Mouse (Mus musculus) heart, adult 11 months (tissue): ENCODE results near the gene Vmn1r232.
A peak's percentile ranks its signal among the peaks of the same experiment; 100 is the strongest.

ENCODE experiments used
- DNase-seq: peaks from one replicate; pipeline ENCODE4 v3.0.0; 2022

Vmn1r232 gene

GRCm38 (mm10) chr17:20919614-20920013 is at the start of gene Vmn1r232:
Vmn1r232 (minus strand) TSS chr17:20919714.
- no peak for DNase-seq

GRCm38 (mm10) chr17:20966681-20967080 is 47.2 kb upstream of the Vmn1r232 start:
- DNase-seq = peak; percentile 61

GRCm38 (mm10) chr17:20965421-20965820 is 45.9 kb upstream of the Vmn1r232 start:
- peak; percentile 97 for DNase-seq

GRCm38 (mm10) chr17:20960386-20960785 is 40.9 kb upstream of the Vmn1r232 start:
- peak; percentile 80 for DNase-seq

GRCm38 (mm10) chr17:20946636-20947035 is 27.1 kb upstream of the Vmn1r232 start:
- no peak for DNase-seq

- DNase-seq = peak; percentile 90
Observed at GRCm38 (mm10) chr17:20946026-20946565, 26.6 kb upstream of the Vmn1r232 start.

DNA sequence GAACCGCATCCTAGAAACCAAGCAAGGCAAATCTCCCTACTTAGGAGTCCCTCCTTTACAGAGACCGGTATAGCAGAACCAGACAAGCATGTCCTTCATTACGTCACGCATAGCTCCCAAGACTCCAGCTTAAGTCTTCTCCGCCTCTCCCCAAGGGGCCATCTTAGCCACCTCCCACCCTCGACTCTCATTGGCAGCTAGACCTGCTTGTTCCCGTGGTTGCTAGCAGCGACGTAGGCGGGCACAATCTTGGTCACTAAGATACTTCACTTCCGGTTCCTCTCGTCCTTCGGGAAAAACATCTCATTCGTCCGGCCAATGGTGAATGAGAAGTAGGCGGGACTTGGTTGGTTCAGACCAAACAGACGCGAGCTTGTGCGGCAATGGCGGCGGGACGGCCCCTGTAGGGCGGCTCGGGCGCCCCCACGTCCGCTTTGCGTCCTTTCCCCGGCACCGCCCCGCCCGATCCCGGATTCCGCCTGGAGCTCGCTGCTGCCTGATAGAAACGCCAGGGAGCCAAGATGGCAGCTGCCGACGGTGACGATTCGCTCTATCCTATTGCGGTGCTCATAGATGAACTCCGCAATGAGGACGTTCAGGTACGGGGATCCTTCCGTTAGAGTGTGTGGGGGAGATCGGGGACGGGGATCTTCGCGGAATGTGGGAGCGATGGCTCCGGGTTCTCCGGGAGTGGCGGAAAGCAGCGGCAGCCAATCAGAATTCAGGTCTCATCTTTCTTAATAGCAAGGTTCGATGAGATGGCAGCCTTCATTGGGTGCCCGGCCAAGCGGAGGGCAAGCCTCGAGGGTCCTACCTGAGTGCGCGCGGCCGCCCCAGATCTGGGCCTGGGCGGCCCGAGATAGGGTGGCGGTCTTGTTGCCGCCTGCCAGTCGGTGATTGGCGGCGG is 25.7 kb upstream of the Vmn1r232 start, which contains the start of gene Ppp2r1a:
Gene Ppp2r1a, plus strand, starts transcription at position 327 of the 907 bp plus-strand sequence.
- peak; percentile 100 for DNase-seq

DNA sequence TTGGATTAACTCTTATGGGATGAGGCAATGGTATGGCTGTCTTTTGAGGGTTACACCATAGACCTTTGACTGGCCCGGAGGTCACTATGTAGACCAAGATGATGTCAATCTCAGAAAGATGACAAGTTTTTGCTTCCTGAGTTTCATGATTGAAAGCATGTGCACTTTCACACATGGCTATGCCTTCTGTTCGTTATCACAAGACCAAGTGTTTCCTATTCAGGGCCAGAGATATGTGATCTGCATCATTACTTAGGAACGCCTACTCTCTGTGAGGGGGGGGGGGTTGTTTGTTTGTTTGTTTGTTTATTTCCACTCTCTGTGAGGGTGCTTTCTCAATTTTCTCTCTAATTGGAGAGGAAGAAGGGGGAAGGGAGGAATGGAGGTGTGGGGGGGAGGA is 24.7 kb upstream of the Vmn1r232 start:
- DNase-seq = no peak

GRCm38 (mm10) chr17:20904991-20905390 is 14.5 kb downstream of the Vmn1r232 start, which contains the start of gene Vmn1r231:
Vmn1r231 (minus strand) TSS chr17:20905091.
- no peak for DNase-seq
